Mouse (Mus musculus): ENCODE data around the gene Rad51b. TPM values are rescaled to one million over a fixed set of nuclear protein-coding genes. Genes with fewer than 3 reads are reported as not detected.
A peak's percentile ranks its signal among the peaks of the same experiment; 100 is the strongest.

Gene Rad51b
- total and polyA plus RNA-seq, 2 experiments from 2014 or later = 1.4 to 1.8 TPM

DNA sequence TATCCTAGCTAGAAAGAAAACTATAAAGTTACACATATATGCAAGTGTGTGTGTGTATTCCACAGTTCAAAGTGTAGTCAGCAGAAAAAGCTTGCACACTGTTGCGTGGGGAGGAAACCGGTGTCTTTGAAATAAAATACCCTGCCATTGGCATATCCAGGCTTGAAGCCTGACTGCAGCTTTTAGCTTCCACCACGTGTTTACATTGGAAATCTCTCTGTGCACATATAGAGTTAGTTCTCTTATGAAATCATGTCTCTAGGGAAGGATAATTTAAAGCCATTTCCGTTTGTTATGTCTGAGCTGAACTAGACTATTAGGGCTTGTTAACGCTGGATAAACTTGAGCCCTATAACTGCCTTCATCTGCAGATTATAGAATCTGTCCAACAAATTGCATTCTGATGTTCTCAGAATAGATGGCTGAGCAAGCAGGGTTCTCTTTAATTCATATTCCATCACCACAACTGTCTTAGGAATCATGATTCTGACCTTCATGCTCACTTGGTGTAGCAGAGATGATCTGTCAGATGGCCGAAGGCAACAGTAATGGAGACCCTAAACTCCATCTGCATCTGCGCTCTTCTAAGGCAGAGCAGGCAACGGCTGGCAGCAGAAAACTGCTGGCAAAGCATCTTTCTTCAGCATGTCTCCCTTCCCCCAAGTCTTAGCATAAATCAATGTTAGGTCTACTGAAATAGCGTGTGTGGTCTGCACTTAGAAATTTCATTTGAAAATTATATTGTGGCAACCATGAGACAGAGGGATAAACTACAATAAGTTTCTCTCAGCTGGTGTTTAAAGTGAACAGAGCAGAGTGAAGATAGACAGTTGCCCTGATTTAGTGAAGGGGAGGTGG, 410.7 kb downstream of the Rad51b start:
- Histone ChIP-seq H3K27me3 (ENCODE audit: control insufficient read depth, insufficient read depth, low read length) (no peaks in the 10 kb centered on the region), H3K36me3 (replicated peaks; ENCODE audit: control insufficient read depth, insufficient read depth, low read length) (no peaks in the 10 kb centered on the region), H3K9ac (replicated peaks; ENCODE audit: low read depth, low read length) (no peak overlapping the region), H3K27ac (ENCODE audit: low read depth) (peak overlapping the region; percentile 0; the same call in 1 of the 2 replicates), H3K9me3 (replicated peaks; ENCODE audit: control insufficient read depth, low read length) (no peaks in the 10 kb centered on the region), H3K4me1 (ENCODE audit: control insufficient read depth, insufficient read depth) (peaks cover 11% of the 10 kb centered on the region; the same call in 1 of the 2 replicates), H3K4me2 (ENCODE audit: low read depth, low read length) (no peak overlapping the region), H3K4me3 (ENCODE audit: low read depth, low read length) (no peak overlapping the region)
- WGBS = 72% methylated on average over 9 of the region's 9 CpGs
- no peak for ATAC-seq (ENCODE audit: insufficient read depth, low read depth)
- DNase-seq (ENCODE audit: low spot score) = no peak
- TF ChIP-seq CTCF (IDR thresholded peaks at IDR 0.05; ENCODE audit: low read depth) (no peak), EP300 (IDR thresholded peaks at IDR 0.05; ENCODE audit: low read depth) (no peak)

DNA sequence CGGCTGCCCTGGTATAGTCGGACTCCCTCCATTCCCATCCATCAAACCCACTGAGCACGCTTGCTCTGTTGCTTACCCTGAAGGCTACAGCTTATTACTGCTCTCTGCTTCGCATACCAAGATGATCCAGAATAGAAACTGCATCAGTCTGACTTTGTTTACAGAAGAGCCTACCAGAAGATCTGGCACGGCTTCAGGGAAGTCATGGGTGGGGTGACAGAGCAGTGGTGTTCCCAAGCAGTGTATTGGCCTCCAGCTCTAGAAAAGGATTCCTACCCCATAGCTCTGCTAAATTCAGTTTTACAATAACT, 411.3 kb downstream of the Rad51b start:
- Histone ChIP-seq H3K4me2 (ENCODE audit: low read depth, low read length) (no peak overlapping the region), H3K36me3 (replicated peaks; ENCODE audit: control insufficient read depth, insufficient read depth, low read length) (no peaks in the 10 kb centered on the region), H3K4me3 (ENCODE audit: low read depth, low read length) (no peak overlapping the region), H3K27ac (ENCODE audit: low read depth) (peak overlapping the region; percentile 0; the same call in 1 of the 2 replicates), H3K9me3 (replicated peaks; ENCODE audit: control insufficient read depth, low read length) (no peaks in the 10 kb centered on the region), H3K4me1 (ENCODE audit: control insufficient read depth, insufficient read depth) (peaks cover 11% of the 10 kb centered on the region; the same call in 1 of the 2 replicates), H3K9ac (replicated peaks; ENCODE audit: low read depth, low read length) (no peak overlapping the region), H3K27me3 (ENCODE audit: control insufficient read depth, insufficient read depth, low read length) (no peaks in the 10 kb centered on the region)
- DNase-seq (ENCODE audit: low spot score) (no peak), ATAC-seq (ENCODE audit: insufficient read depth, low read depth) (no peak)
- no peak for TF ChIP-seq EP300 (IDR thresholded peaks at IDR 0.05; ENCODE audit: low read depth)
- TF ChIP-seq CTCF (IDR thresholded peaks at IDR 0.05; ENCODE audit: low read depth) = no peak
- WGBS = 42% methylated on average over 5 of the region's 5 CpGs

DNA sequence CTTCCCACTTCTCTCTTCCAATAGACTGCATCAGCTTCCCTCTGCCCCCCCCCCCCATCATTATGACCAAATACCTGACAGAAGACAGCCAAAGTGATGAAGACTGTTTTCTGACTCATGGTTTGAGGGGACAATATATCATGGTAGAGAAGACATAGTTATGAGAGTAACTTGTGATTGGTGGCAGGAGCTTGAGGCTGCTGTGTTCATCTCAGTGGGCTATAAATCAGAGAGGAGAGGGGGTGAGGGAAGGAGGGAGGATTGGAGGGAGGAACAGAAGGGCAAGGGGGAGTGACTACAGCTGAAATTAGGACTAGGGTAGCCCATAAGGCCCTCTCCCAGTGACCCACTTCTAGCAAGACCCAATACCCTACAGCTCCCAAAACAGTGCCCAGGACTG, 416.2 kb downstream of the Rad51b start:
- H3K27ac ChIP-seq (ENCODE audit: low read depth) = no peak overlapping the region
- no peak for DNase-seq (ENCODE audit: low spot score)
- no peak for ATAC-seq (ENCODE audit: insufficient read depth, low read depth)
- no peak overlapping the region for H3K4me2 ChIP-seq (ENCODE audit: low read depth, low read length)
- H3K9ac ChIP-seq (replicated peaks; ENCODE audit: low read depth, low read length) = no peak overlapping the region
- no peaks in the 10 kb centered on the region for H3K27me3 ChIP-seq (ENCODE audit: control insufficient read depth, insufficient read depth, low read length)
- TF ChIP-seq EP300 (IDR thresholded peaks at IDR 0.05; ENCODE audit: low read depth) (no peak), CTCF (IDR thresholded peaks at IDR 0.05; ENCODE audit: low read depth) (no peak)
- H3K36me3 ChIP-seq (replicated peaks; ENCODE audit: control insufficient read depth, insufficient read depth, low read length) = no peaks in the 10 kb centered on the region
- no peak overlapping the region for H3K4me3 ChIP-seq (ENCODE audit: low read depth, low read length)
- no peaks in the 10 kb centered on the region for H3K9me3 ChIP-seq (replicated peaks; ENCODE audit: control insufficient read depth, low read length)
- H3K4me1 ChIP-seq (ENCODE audit: control insufficient read depth, insufficient read depth) = peaks cover 4% of the 10 kb centered on the region; the same call in 1 of the 2 replicates

DNA sequence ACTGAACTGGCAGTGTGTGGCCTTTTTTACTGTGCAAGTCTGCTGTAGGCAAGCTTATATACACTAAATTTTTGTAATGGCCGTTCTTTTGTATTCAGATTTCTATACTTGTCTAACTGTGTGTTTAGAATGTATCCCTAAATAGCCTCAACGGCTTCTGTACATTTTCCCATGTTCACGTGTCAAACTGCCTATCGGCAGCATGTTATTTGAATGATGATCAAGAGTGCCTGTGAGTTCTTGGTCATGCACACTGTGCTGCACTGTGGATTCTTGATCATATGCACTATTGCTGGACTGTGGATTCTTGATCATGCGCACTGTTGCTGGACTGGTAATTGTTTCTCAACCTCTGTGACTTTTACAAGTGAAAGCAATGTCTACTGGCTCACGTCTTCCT, 417.4 kb downstream of the Rad51b start:
- H3K4me3 ChIP-seq (ENCODE audit: low read depth, low read length) = no peak overlapping the region
- 80% methylated on average over 6 of the region's 6 CpGs for WGBS

DNA sequence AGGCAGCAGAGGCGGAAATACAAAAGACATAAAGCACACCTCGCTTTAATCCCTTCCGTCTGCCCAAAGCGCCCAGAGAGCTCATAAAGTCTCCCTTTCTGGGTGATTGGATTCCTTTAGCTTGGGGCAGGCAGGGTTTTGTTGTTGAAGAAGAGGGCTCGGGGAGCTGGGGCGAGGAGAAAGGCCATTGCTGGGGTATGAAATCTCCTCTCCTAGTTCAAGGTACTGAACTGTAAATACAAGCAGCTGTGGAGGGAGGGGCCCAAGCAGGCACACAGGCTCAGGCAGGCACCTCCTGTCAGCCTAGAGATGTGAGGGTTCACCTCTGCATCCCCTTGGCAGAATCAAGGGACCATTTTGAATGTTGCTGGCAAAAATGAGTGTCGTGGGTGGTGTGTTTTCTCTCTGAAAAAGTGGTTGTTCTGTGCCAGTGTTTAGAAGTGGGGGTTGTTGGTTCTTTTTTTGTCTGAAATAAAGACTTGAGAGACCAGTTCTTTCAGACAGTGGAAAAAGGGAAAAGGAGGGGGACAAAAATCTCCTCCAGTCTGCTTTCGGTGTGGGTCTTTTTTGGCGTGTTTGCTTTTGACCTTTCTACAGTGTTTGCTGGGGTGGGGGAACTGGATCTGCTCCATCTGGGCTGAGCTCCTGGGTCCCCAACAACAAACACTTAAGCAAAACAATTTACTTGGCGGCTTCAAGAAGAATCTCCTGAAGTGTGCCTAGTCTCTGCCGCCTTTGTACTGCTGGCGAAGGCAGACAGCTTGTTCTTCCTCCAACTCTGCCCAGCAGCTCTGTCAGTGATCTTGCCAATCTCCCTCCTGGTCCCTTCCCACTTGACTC, 418.6 kb downstream of the Rad51b start:
- DNase-seq (ENCODE audit: low spot score) (no peak), ATAC-seq (ENCODE audit: insufficient read depth, low read depth) (no peak)
- no peaks in the 10 kb centered on the region for H3K36me3 ChIP-seq (replicated peaks; ENCODE audit: control insufficient read depth, insufficient read depth, low read length)
- TF ChIP-seq CTCF (IDR thresholded peaks at IDR 0.05; ENCODE audit: low read depth) (no peak), EP300 (IDR thresholded peaks at IDR 0.05; ENCODE audit: low read depth) (no peak)
- no peak overlapping the region for H3K4me2 ChIP-seq (ENCODE audit: low read depth, low read length)
- H3K27me3 ChIP-seq (ENCODE audit: control insufficient read depth, insufficient read depth, low read length) = no peaks in the 10 kb centered on the region
- no peak overlapping the region for H3K4me3 ChIP-seq (ENCODE audit: low read depth, low read length)
- no peak overlapping the region for H3K9ac ChIP-seq (replicated peaks; ENCODE audit: low read depth, low read length)
- H3K4me1 ChIP-seq (ENCODE audit: control insufficient read depth, insufficient read depth) = no peaks in the 10 kb centered on the region
- H3K9me3 ChIP-seq (replicated peaks; ENCODE audit: control insufficient read depth, low read length) = no peaks in the 10 kb centered on the region
- WGBS = 81% methylated on average over 12 of the region's 12 CpGs
- H3K27ac ChIP-seq (ENCODE audit: low read depth) = no peak overlapping the region

More for the DNA sequence above, 417.4 kb downstream of the Rad51b start:
- DNase-seq (ENCODE audit: low spot score) (no peak), ATAC-seq (ENCODE audit: insufficient read depth, low read depth) (no peak)
- Histone ChIP-seq H3K4me2 (ENCODE audit: low read depth, low read length) (no peak overlapping the region), H3K9ac (replicated peaks; ENCODE audit: low read depth, low read length) (no peak overlapping the region), H3K27me3 (ENCODE audit: control insufficient read depth, insufficient read depth, low read length) (no peaks in the 10 kb centered on the region), H3K4me1 (ENCODE audit: control insufficient read depth, insufficient read depth) (no peaks in the 10 kb centered on the region), H3K27ac (ENCODE audit: low read depth) (no peak overlapping the region), H3K9me3 (replicated peaks; ENCODE audit: control insufficient read depth, low read length) (no peaks in the 10 kb centered on the region), H3K36me3 (replicated peaks; ENCODE audit: control insufficient read depth, insufficient read depth, low read length) (no peaks in the 10 kb centered on the region)
- TF ChIP-seq EP300 (IDR thresholded peaks at IDR 0.05; ENCODE audit: low read depth) (no peak), CTCF (IDR thresholded peaks at IDR 0.05; ENCODE audit: low read depth) (no peak)
